Mouse (Mus musculus) myocyte (in vitro differentiated cells): ENCODE results near the gene Mcfd2. TPM values are rescaled to one million over a fixed set of nuclear protein-coding genes. Genes with fewer than 3 reads are reported as not detected.

Source experiments
- H3K27me3 ChIP-seq: one replicate; pipeline ENCODE4 v1.6.1; 2011; ENCODE audit not compliant: control insufficient read depth, insufficient read depth, insufficient read length
- H3K36me3 ChIP-seq: one replicate; pipeline ENCODE4 v1.6.1; 2011; ENCODE audit not compliant: control insufficient read depth, insufficient read depth
- H3K4me2 ChIP-seq: one replicate; pipeline ENCODE4 v1.6.1; 2011; ENCODE audit warnings: low read depth, control low read depth
- H3K4me3 ChIP-seq: one replicate; pipeline ENCODE4 v1.5.1; 2011; ENCODE audit warnings: mild to moderate bottlenecking, control low read depth, moderate library complexity
- H3K79me2 ChIP-seq: one replicate; pipeline ENCODE4 v1.6.1; 2011; ENCODE audit not compliant: control insufficient read depth, insufficient read depth
- H3ac ChIP-seq: one replicate; pipeline ENCODE4 v1.6.1; 2011; ENCODE audit not compliant: control insufficient read depth, insufficient read length
- CEBPB ChIP-seq: IDR thresholded peaks from 2 replicates; pipeline ENCODE4 v1.6.1; 2011; ENCODE audit warnings: mild to moderate bottlenecking, moderate library complexity; ENCODE audit not compliant: poor library complexity, insufficient read depth, severe bottlenecking
- E2F4 ChIP-seq: IDR thresholded peaks from one replicate; pipeline ENCODE4 v1.6.1; 2011; ENCODE audit warnings: mild to moderate bottlenecking, control low read depth, moderate library complexity; ENCODE audit not compliant: insufficient read depth
- MAX ChIP-seq: IDR thresholded peaks from one replicate; pipeline ENCODE4 v1.6.1; 2011; ENCODE audit warnings: low read depth, mild to moderate bottlenecking, control low read depth
- MYOD1 ChIP-seq, 3 experiments: IDR thresholded peaks; one replicate each; pipeline ENCODE4 v1.6.1; 2011; ENCODE audit warnings: control low read depth in 2 of 3, low read depth in 2 of 3, mild to moderate bottlenecking in 2 of 3, moderate library complexity in 1 of 3; ENCODE audit not compliant: insufficient read length in 2 of 3, control insufficient read depth in 1 of 3
- MYOG ChIP-seq, 3 experiments: IDR thresholded peaks; one replicate each; pipeline ENCODE4 v1.6.1; 2011; ENCODE audit warnings: control low read depth in 2 of 3, low read depth in 2 of 3, mild to moderate bottlenecking in 2 of 3; ENCODE audit not compliant: insufficient read length in 2 of 3, control insufficient read depth in 1 of 3, insufficient read depth in 1 of 3
- POLR2A ChIP-seq: IDR thresholded peaks from one replicate; pipeline ENCODE4 v1.6.1; 2011; ENCODE audit warnings: low read depth, mild to moderate bottlenecking, control low read depth, moderate library complexity; ENCODE audit not compliant: insufficient read length
- POLR2AphosphoS2 ChIP-seq: IDR thresholded peaks from one replicate; pipeline ENCODE4 v1.6.1; 2011; ENCODE audit warnings: low read depth, control low read depth; ENCODE audit not compliant: insufficient read length
- REST ChIP-seq: IDR thresholded peaks from one replicate; pipeline ENCODE4 v1.6.1; 2011; ENCODE audit warnings: mild to moderate bottlenecking, control low read depth, moderate library complexity; ENCODE audit not compliant: insufficient read depth, insufficient read length
- SRF ChIP-seq: IDR thresholded peaks from one replicate; pipeline ENCODE4 v1.6.1; 2011; ENCODE audit warnings: low read depth; ENCODE audit not compliant: control insufficient read depth, insufficient read length
- TCF12 ChIP-seq: IDR thresholded peaks from one replicate; pipeline ENCODE4 v1.6.1; 2011; ENCODE audit warnings: mild to moderate bottlenecking, control low read depth; ENCODE audit not compliant: poor library complexity, insufficient read depth, severe bottlenecking
- TCF3 ChIP-seq: IDR thresholded peaks from one replicate; pipeline ENCODE4 v1.6.1; 2011; ENCODE audit warnings: low read depth, control low read depth; ENCODE audit not compliant: insufficient read length
- USF1 ChIP-seq: IDR thresholded peaks from one replicate; pipeline ENCODE4 v1.6.1; 2011; ENCODE audit warnings: low read depth, mild to moderate bottlenecking, control low read depth, moderate library complexity
- polyA plus RNA-seq: library from polyadenylated mRNA; unstranded; fragments of >200 nt; fragmentation: generic; extraction: Trizol; gene quantifications from one replicate; pipeline ENCODE4 v1.2.1, GENCODE M21; 2012; ENCODE audit warnings: missing spikeins

Mcfd2 gene
- polyA plus RNA-seq, 1 experiment: 59.1 TPM

- Histone ChIP-seq H3K4me3 (no peak overlapping the region), H3K4me2 (no peak overlapping the region), H3ac (no peak overlapping the region), H3K79me2 (no peaks in the 10 kb centered on the region), H3K27me3 (no peaks in the 10 kb centered on the region), H3K36me3 (no peaks in the 10 kb centered on the region)
- TF ChIP-seq POLR2A: no peak
These were observed 27.9 kb downstream of the Mcfd2 start for GRCm38 (mm10) chr17:87237826-87238225.

DNA sequence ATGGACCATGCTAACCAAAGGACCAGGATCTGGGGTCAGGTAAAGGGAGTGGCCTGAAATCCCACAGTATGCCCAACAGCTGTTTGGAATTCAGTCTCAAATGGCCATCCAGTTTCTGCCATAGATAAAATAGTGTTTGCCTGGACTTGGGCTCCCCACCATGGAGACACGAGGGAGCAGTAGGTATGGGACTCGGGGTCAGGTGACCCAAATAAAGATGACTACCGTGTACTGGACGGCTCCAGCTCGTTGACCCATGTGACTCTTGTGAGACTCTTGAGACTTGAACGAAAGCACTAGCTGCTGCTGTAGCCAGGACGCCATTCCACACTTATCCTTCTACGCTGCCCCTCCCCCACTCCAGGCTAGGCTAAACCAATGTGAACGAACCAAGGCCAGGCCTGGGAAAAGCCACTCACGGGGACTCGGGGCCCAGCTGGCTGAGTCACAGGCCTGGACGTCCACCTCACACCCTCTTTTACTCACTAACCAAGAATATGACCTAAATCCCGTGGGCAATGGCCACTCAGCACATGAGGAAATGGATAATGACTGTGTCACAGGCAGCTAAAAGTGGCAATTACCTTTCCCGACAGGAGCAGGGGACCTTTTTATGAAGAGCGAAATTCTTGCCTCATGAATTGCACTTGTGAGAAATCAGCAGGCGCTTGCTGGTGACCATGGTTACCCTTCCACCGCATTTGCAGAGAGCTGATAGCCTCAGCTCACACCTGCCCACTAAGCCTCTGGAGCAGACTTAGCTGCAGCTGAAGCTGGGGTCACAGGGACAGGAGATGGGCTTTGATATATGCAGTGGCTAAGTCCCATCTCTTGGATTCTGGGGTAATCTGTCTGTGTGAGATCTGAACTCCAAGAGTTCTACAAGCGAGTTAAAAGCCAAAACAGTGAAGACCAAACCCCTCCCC, 28.7 kb downstream of the Mcfd2 start:
- Histone ChIP-seq H3K79me2 (no peaks in the 10 kb centered on the region), H3K27me3 (no peaks in the 10 kb centered on the region), H3K4me3 (no peak overlapping the region), H3K4me2 (peak overlapping the region; percentile 76), H3K36me3 (no peaks in the 10 kb centered on the region), H3ac (no peak overlapping the region)
- TF ChIP-seq MYOD1 (IDR thresholded peaks at IDR 0.05; ENCODE audit: control insufficient read depth in 1 of 3, insufficient read length in 2 of 3, low read depth in 2 of 3): peak in 1 of 3 experiments; percentile 21
- no peak for TF ChIP-seq MYOG (IDR thresholded peaks at IDR 0.05; ENCODE audit: control insufficient read depth in 1 of 3, insufficient read depth in 1 of 3, insufficient read length in 2 of 3, low read depth in 2 of 3)
- TF ChIP-seq USF1: peak; percentile 29
- TF ChIP-seq CEBPB: no peak
- no peak for TF ChIP-seq MAX

- H3ac ChIP-seq: no peak overlapping the region
- H3K79me2 ChIP-seq: no peaks in the 10 kb centered on the region
- no peaks in the 10 kb centered on the region for H3K36me3 ChIP-seq
- no peak overlapping the region for H3K4me3 ChIP-seq
- TF ChIP-seq MAX (no peak), POLR2A (no peak), MYOD1 (IDR thresholded peaks at IDR 0.05; ENCODE audit: control insufficient read depth in 1 of 3, insufficient read length in 2 of 3, low read depth in 2 of 3) (peak in 1 of 3 experiments; percentile 82), REST (no peak), TCF3 (no peak)
- H3K27me3 ChIP-seq: no peaks in the 10 kb centered on the region
- no peak overlapping the region for H3K4me2 ChIP-seq
These were observed 30.7 kb downstream of the Mcfd2 start for GRCm38 (mm10) chr17:87235019-87235418.

- Histone ChIP-seq H3ac (no peak overlapping the region), H3K4me2 (no peak overlapping the region), H3K27me3 (no peaks in the 10 kb centered on the region), H3K4me3 (no peak overlapping the region), H3K79me2 (no peaks in the 10 kb centered on the region), H3K36me3 (no peaks in the 10 kb centered on the region)
- TF ChIP-seq REST (no peak), CEBPB (no peak), MYOD1 (IDR thresholded peaks at IDR 0.05; ENCODE audit: control insufficient read depth in 1 of 3, insufficient read length in 2 of 3, low read depth in 2 of 3) (no peak), TCF3 (no peak), MAX (no peak), USF1 (no peak), SRF (no peak), TCF12 (no peak), POLR2A (no peak), POLR2AphosphoS2 (no peak), MYOG (IDR thresholded peaks at IDR 0.05; ENCODE audit: control insufficient read depth in 1 of 3, insufficient read depth in 1 of 3, insufficient read length in 2 of 3, low read depth in 2 of 3) (no peak), E2F4 (no peak)
These were observed 37.9 kb downstream of the Mcfd2 start for GRCm38 (mm10) chr17:87227878-87228277.

DNA sequence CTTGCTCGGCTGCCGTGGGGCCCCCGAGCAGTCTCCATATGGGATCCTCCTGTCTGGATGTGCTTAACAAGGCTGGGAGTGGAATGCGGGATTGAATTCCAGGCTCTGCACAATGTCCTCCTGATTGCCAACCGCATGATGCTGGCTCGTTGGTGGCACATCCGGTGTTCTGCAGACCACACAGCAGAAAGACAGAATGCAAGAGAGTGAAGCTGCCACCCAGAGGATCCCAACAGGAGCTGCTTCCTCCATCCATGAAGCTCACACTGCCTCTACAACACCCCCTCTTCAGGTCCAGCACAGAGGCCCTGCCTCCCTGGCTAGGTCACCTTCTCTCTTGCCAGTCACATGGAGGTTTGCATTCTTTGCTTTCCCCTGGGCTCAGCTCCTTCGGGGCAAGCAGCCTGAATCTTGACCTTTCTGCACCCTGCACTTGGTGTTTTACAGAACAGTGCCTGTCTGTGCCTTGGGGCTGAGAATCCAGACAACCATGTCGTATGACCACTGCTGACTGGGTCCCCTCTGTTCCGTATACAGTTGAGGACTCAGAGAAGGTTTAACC, 39.6 kb downstream of the Mcfd2 start:
- Histone ChIP-seq H3K79me2 (no peaks in the 10 kb centered on the region), H3ac (no peak overlapping the region), H3K27me3 (no peaks in the 10 kb centered on the region), H3K4me2 (no peak overlapping the region), H3K4me3 (no peak overlapping the region), H3K36me3 (no peaks in the 10 kb centered on the region)
- TF ChIP-seq POLR2AphosphoS2: no peak
- no peak for TF ChIP-seq E2F4
- TF ChIP-seq CEBPB: no peak
- no peak for TF ChIP-seq TCF3
- TF ChIP-seq USF1: no peak
- no peak for TF ChIP-seq SRF
- no peak for TF ChIP-seq MAX
- TF ChIP-seq MYOD1 (IDR thresholded peaks at IDR 0.05; ENCODE audit: control insufficient read depth in 1 of 3, insufficient read length in 2 of 3, low read depth in 2 of 3): no peak
- no peak for TF ChIP-seq TCF12
